Mouse (Mus musculus): ENCODE measurements around the gene Nucks1. TPM values are rescaled to one million over a fixed set of nuclear protein-coding genes. Genes with fewer than 3 reads are reported as not detected.

The Nucks1 gene
- total and polyA plus RNA-seq, 3 experiments = 87.4 to 267 (median 96.9) TPM

DNA sequence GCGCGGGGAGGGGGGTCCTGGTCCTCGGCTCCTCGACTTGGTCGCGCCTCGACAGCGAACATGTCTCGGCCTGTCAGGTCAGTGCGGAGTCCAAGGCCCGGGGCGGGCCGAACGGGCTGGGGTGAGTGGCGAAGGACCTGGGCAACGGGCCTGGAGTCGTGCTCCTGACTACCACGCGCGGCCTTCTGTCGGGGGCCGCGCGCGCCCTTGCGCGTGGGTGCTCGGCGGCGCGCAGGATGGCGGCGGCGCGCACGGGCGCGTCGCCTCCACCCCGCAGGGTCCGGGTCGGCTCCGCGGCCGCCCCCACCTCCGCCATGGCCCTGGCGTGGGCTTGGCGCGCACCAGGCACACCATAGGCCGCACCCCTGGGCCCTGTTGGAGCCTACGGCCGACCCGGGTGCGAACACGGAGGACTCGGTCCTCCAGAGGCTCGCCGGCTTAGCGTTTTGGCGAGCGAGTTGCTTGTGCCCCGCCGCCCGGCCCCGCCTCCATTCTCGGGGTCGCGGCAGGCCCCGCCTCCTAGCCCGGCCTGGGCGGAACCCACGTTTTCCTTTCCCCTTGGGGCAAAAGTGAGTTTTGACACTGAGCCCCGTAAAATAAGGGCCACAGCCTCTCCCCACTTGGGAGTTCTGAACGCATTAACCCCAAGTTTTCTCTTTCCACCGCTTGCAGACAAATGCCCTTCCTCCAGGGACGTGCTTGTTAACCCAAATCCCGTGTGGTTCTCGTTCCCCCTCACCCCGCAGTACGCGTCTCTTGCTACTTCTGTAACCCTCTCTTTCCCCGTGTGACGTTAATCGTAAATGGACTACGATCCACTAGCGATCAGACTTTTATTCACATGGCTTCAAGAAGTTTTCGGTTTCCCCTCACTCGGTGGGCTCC, 582 bp downstream of the Nucks1 start:
- peaks cover 51% of the 10 kb centered on the region for H3K79me2 ChIP-seq (replicated peaks; ENCODE audit: control insufficient read depth, extremely low read depth, insufficient read depth, poor library complexity, severe bottlenecking)
- peak overlapping the region; percentile 85 to 92 (median 89) for H3K4me3 ChIP-seq (replicated peaks in 1 of 3; ENCODE audit: low read depth in 2 of 3, low read length in 2 of 3, poor library complexity in 1 of 3)
- H3K27me3 ChIP-seq (replicated peaks) = no peaks in the 10 kb centered on the region
- H3K4me2 ChIP-seq (ENCODE audit: insufficient read depth, low read depth, poor library complexity, severe bottlenecking) = peak overlapping the region; percentile 94
- peak overlapping the region; percentile 96 for H3K9ac ChIP-seq (ENCODE audit: insufficient read depth, low read depth)
- dilution Hi-C loops (cut with MboI; ENCODE audit: extremely low pct_ligation_motif_present, extremely low pct_unique_long_range_greater_than_20kb, low sequenced_read_pairs) (no loop called here), in situ Hi-C loops (cut with MboI; ENCODE audit: low pct_ligation_motif_present, low pct_unique_long_range_greater_than_20kb, low sequenced_read_pairs) (no loop called here)
- H3K27ac ChIP-seq (ENCODE audit: insufficient read depth, low read depth) = peak overlapping the region; percentile 76
- H3K36me3 ChIP-seq (replicated peaks in 1 of 2; ENCODE audit: control insufficient read depth in 1 of 2, insufficient read depth in 1 of 2, low read length in 1 of 2) = peaks cover 3 to 10% of the 10 kb centered on the region in 2 experiments
- TF ChIP-seq PAX5 (IDR thresholded peaks at IDR 0.05; ENCODE audit: low read length) = no peak
- peak; percentile 78 for TF ChIP-seq CHD2 (IDR thresholded peaks at IDR 0.05; ENCODE audit: low read length)
- TF ChIP-seq KAT2A (IDR thresholded peaks at IDR 0.05; ENCODE audit: insufficient replicate concordance, low read length) = 0 out of 2 replicates have a peak, but pooled peaks have one; percentile 10
- TF ChIP-seq CTCF (conservative IDR thresholded peaks at IDR 0.05 in 1 of 2, IDR thresholded peaks at IDR 0.05 in 1 of 2; ENCODE audit: low read depth in 2 of 2, low read length in 2 of 2) = no peak
- TF ChIP-seq MXI1 (IDR thresholded peaks at IDR 0.05; ENCODE audit: low read depth, low read length) = peak; percentile 92
- no peak for TF ChIP-seq SMC3 (IDR thresholded peaks at IDR 0.05; ENCODE audit: low read depth, low read length)
- TF ChIP-seq JUND (conservative IDR thresholded peaks at IDR 0.05; ENCODE audit: low read depth, low read length) = no peak
- TF ChIP-seq SIN3A (IDR thresholded peaks at IDR 0.05; ENCODE audit: low read length) = peak; percentile 75
- no peak for TF ChIP-seq MAZ (IDR thresholded peaks at IDR 0.05; ENCODE audit: low read depth, low read length)
- TF ChIP-seq ZMIZ1 (IDR thresholded peaks at IDR 0.05; ENCODE audit: low read depth, low read length) = peak; percentile 78
- no peak for TF ChIP-seq ZKSCAN1 (IDR thresholded peaks at IDR 0.05; ENCODE audit: borderline replicate concordance, low read depth, low read length)
- no peak for TF ChIP-seq HCFC1 (IDR thresholded peaks at IDR 0.05; ENCODE audit: low read depth, low read length)
- peak; percentile 55 for TF ChIP-seq POLR2A (IDR thresholded peaks at IDR 0.05; ENCODE audit: low read depth, low read length)
- no peak for TF ChIP-seq IRF4 (IDR thresholded peaks at IDR 0.05; ENCODE audit: low read depth, low read length)
- TF ChIP-seq ZC3H11A (IDR thresholded peaks at IDR 0.05; ENCODE audit: low read depth, low read length) = no peak
- TF ChIP-seq POLR2AphosphoS2 (IDR thresholded peaks at IDR 0.05; ENCODE audit: low read depth, low read length) = peak; percentile 31; the same call in 1 of the 2 replicates
- no peak for TF ChIP-seq ZNF384 (IDR thresholded peaks at IDR 0.05; ENCODE audit: low read depth, low read length)
- no peak for TF ChIP-seq USF2 (conservative IDR thresholded peaks at IDR 0.05; ENCODE audit: low read depth, low read length)
- 0 out of 2 replicates have a peak, but pooled peaks have one; percentile 29 for TF ChIP-seq TBP (conservative IDR thresholded peaks at IDR 0.05; ENCODE audit: low read depth, low read length)
- peak; percentile 67 for TF ChIP-seq NELFE (IDR thresholded peaks at IDR 0.05; ENCODE audit: low read depth, low read length)
- no peak for TF ChIP-seq MAFK (IDR thresholded peaks at IDR 0.05; ENCODE audit: insufficient replicate concordance, low read length)
- peak; percentile 26; the same call in 1 of the 2 replicates for TF ChIP-seq BHLHE40 (IDR thresholded peaks at IDR 0.05; ENCODE audit: low read depth, low read length)
- no peak for TF ChIP-seq ETS1 (conservative IDR thresholded peaks at IDR 0.05; ENCODE audit: low read depth, low read length)
- TF ChIP-seq MEF2A (IDR thresholded peaks at IDR 0.05; ENCODE audit: borderline replicate concordance, low read depth, low read length) = no peak
- no peak for TF ChIP-seq NRF1 (IDR thresholded peaks at IDR 0.05; ENCODE audit: low read depth, low read length)
- TF ChIP-seq MAX (IDR thresholded peaks at IDR 0.05; ENCODE audit: low read length) = peak; percentile 42; the same call in 1 of the 2 replicates
- peak; percentile 39; the same call in 1 of the 2 replicates for TF ChIP-seq ELF1 (IDR thresholded peaks at IDR 0.05; ENCODE audit: low read depth, low read length)
- no peak for TF ChIP-seq RAD21 (IDR thresholded peaks at IDR 0.05; ENCODE audit: low read depth, low read length)
- TF ChIP-seq CHD1 (IDR thresholded peaks at IDR 0.05; ENCODE audit: low read depth, low read length) = peak; percentile 88; the same call in 1 of the 2 replicates
- peak; percentile 37; the same call in 1 of the 2 replicates for TF ChIP-seq MYC (IDR thresholded peaks at IDR 0.05; ENCODE audit: low read depth, low read length)
- peak; percentile 43; the same call in 1 of the 2 replicates for TF ChIP-seq TCF12 (IDR thresholded peaks at IDR 0.05; ENCODE audit: low read depth, low read length)
- TF ChIP-seq E2F4 (IDR thresholded peaks at IDR 0.05; ENCODE audit: insufficient replicate concordance, low read depth, low read length) = no peak
- peaks cover 7 to 35% of the 10 kb centered on the region in 2 experiments for H3K4me1 ChIP-seq (ENCODE audit: control insufficient read depth in 1 of 2, insufficient read depth in 2 of 2)
- H3K9me3 ChIP-seq (replicated peaks; ENCODE audit: low read length) = no peaks in the 10 kb centered on the region
- peak; percentile 74 for DNase-seq (ENCODE audit: extremely low read depth)

All from CH12.LX (cell line).